Mouse (Mus musculus) kidney, embryonic 15.5 days (tissue): ENCODE data around the gene 2310030G06Rik. TPM values are rescaled to one million over a fixed set of nuclear protein-coding genes. Genes with fewer than 3 reads are reported as not detected.

Source experiments
- ATAC-seq: fragments of 200-750 bp; cut with Nextera tagmentation; replicated peaks from 2 replicates; pipeline ENCODE4 v1.8.0; 2017; ENCODE audit warnings: moderate TSS enrichment; ENCODE audit not compliant: low FRiP score
- H3K27ac ChIP-seq: fragments of 300-500 bp; sonication (generic); 2 replicates; pipeline ENCODE4 v1.5.1; 2015; ENCODE audit warnings: mild to moderate bottlenecking, inconsistent platforms
- H3K27me3 ChIP-seq: fragments of 300-500 bp; sonication (generic); 2 replicates; pipeline ENCODE4 v1.6.1; 2015; ENCODE audit warnings: inconsistent platforms
- H3K36me3 ChIP-seq: fragments of 300-500 bp; sonication (generic); 2 replicates; pipeline ENCODE4 v1.6.1; 2015; ENCODE audit warnings: inconsistent platforms
- H3K4me1 ChIP-seq: fragments of 300-500 bp; sonication (generic); 2 replicates; pipeline ENCODE4 v1.6.1; 2015; ENCODE audit warnings: inconsistent platforms
- H3K4me2 ChIP-seq: fragments of 300-500 bp; sonication (generic); 2 replicates; pipeline ENCODE4 v1.6.1; 2015; ENCODE audit warnings: moderate library complexity, mild to moderate bottlenecking, inconsistent platforms
- H3K4me3 ChIP-seq: fragments of 300-500 bp; sonication (generic); replicated peaks from 2 replicates; pipeline ENCODE4 v1.5.1; 2015; ENCODE audit warnings: mild to moderate bottlenecking, inconsistent platforms
- H3K9ac ChIP-seq: fragments of 300-500 bp; sonication (generic); 2 replicates; pipeline ENCODE4 v1.6.1; 2015; ENCODE audit warnings: mild to moderate bottlenecking, inconsistent platforms
- H3K9me3 ChIP-seq: fragments of 300-500 bp; sonication (generic); replicated peaks from 2 replicates; pipeline ENCODE4 v1.6.1; 2016; ENCODE audit warnings: inconsistent platforms
- WGBS: fragments of 180-500 bp; shearing (Covaris S2); methylation state at CpG from one replicate; pipeline ENCODE4 v1.1.7; 2015; ENCODE audit warnings: mixed read lengths; 5-methylcytosine and 5-hydroxymethylcytosine counted together
- polyA plus RNA-seq: library from polyadenylated mRNA; unstranded; fragments of >200 nt; fragmentation: Nextera tagmentation; extraction: Ambion mirVana; gene quantifications from 2 replicates; pipeline ENCODE4 v1.2.1, GENCODE M21; 2015

2310030G06Rik gene
- polyA plus RNA-seq, 1 experiment from 2014 or later: 8.9 TPM

DNA sequence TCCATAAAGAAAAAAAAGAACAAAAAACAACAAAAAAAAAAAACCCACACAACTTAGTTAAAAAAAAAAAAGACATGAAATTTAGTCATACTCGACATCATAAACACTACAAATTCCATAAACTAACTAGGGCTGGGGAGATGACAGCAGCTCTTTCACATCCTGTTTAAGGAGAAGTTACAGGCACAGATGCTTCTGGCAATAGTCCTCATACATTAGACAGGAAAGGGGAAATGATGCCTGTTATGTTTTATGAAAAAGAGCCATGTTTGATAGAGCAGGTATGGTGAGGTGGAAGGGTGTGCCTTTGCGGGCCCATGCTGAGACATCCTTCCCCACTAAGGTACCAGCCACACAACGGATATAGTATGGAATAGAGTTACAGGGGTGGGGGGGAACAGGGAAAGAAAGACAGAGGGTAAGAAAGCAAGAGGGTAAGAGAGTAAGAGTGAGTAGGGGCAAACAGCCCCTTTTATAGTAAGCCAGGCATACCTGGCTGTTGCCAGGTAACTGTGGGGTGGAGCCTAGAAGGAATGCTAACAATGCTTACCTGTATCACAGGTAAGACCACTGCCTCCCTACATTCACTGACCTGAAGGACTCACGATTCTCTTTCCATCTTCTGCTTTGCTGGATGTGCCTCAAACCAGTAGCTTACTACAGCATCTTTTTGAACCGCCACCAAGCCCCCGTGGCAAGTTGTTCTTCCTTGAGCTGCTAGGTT lies 15.3 kb upstream of the 2310030G06Rik start:
- peaks cover 1% of the 10 kb centered on the region; the same call in 1 of the 2 replicates for H3K4me1 ChIP-seq
- no peak overlapping the region for H3K9ac ChIP-seq
- H3K4me3 ChIP-seq: no peak overlapping the region
- 68% methylated on average over 6 of the region's 6 CpGs for WGBS
- no peak overlapping the region for H3K4me2 ChIP-seq
- H3K27me3 ChIP-seq: no peaks in the 10 kb centered on the region
- no peak overlapping the region for H3K27ac ChIP-seq
- 0 out of 2 replicates have a peak, but pooled peaks cover 5% of the 10 kb centered on the region for H3K36me3 ChIP-seq
- ATAC-seq: no peak
- no peaks in the 10 kb centered on the region for H3K9me3 ChIP-seq

DNA sequence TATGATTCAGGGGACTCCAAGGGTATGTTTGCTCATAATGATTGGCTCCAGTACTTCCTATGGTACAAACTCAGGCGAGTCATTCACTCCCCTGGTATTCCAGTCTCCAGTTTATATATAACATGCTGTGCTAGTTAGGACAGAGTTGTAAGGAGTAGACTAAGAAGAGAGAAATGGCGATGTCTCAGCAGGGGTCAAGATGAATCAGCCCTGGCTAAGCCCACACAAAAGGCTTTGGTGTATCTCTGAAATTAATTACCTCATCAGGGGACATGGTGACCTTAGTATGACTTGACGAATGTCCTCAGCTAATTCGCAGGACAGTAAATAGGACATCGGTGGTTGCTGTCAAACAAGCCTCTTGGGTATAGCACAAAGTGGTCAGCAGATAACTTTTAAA lies 10.4 kb upstream of the 2310030G06Rik start:
- Histone ChIP-seq H3K4me3 (no peak overlapping the region), H3K36me3 (no peaks in the 10 kb centered on the region), H3K9ac (no peak overlapping the region), H3K27ac (no peak overlapping the region), H3K27me3 (no peaks in the 10 kb centered on the region), H3K4me2 (no peak overlapping the region), H3K9me3 (no peaks in the 10 kb centered on the region), H3K4me1 (peaks cover 17% of the 10 kb centered on the region)
- ATAC-seq: no peak
- WGBS: 61% methylated on average over 5 of the region's 5 CpGs

DNA sequence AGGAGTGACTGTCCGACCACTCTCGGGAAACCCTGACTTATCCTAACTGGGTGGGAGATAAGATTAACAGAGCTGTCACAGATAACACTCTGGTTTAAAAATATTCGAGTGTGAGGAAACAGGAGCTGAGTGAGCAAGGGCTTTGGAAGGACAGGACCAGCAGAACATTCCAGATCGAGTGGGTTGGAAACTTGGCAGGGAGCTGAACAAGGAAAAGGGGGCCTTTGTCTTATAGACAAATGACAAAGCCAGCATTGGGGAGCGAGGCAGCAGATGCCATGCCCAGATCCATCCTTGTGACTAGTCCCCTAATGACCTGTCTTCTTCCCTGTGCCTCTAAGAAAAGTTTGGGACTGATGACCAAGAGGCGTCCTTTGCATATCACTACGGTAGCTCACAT lies 7.6 kb upstream of the 2310030G06Rik start:
- H3K4me2 ChIP-seq: peak overlapping the region; percentile 39
- no peaks in the 10 kb centered on the region for H3K9me3 ChIP-seq
- 0 out of 2 replicates have a peak overlapping the region, but pooled peaks have one; percentile 72 for H3K27ac ChIP-seq
- H3K4me3 ChIP-seq: no peak overlapping the region; the same call in 1 of the 2 replicates
- ATAC-seq: no peak
- H3K36me3 ChIP-seq: no peaks in the 10 kb centered on the region
- H3K4me1 ChIP-seq: peaks cover 21% of the 10 kb centered on the region
- H3K9ac ChIP-seq: no peak overlapping the region
- WGBS: 66% methylated on average over 7 of the region's 7 CpGs
- no peaks in the 10 kb centered on the region for H3K27me3 ChIP-seq

DNA sequence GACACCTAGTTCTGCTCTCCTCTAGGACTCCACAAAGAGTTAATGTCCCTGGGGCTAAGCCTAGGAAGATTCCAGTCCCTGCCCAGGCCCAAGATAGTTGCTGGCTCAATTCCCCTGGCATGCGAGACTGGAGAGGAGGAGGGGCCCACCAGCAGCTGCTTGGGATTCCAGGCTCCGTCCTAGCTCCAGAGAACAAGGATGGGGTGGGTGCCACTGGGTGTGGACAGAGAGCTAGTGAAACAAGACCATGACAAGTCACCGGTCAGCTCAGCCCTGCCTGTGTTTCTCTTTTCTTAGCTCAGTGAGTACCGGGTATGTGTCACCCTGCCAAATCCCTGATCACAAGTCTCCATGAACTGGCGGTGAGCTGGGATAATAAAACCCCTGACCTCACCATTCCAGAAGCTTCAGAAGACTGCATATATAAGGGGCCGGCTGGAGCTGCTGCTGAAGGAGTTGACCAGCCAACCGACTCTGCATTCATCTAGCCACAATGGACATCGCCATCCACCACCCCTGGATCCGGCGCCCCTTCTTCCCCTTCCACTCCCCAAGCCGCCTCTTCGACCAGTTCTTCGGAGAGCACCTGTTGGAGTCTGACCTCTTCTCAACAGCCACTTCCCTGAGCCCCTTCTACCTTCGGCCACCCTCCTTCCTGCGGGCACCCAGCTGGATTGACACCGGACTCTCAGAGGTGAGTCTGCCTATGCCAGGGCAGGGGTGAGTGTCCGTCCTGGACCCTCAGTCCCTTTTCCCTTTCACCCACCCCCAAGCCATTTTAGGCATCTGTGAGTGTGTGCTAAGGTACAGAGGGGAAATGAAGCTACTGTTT lies 6.7 kb upstream of the 2310030G06Rik start:
- H3K9me3 ChIP-seq: no peaks in the 10 kb centered on the region

DNA sequence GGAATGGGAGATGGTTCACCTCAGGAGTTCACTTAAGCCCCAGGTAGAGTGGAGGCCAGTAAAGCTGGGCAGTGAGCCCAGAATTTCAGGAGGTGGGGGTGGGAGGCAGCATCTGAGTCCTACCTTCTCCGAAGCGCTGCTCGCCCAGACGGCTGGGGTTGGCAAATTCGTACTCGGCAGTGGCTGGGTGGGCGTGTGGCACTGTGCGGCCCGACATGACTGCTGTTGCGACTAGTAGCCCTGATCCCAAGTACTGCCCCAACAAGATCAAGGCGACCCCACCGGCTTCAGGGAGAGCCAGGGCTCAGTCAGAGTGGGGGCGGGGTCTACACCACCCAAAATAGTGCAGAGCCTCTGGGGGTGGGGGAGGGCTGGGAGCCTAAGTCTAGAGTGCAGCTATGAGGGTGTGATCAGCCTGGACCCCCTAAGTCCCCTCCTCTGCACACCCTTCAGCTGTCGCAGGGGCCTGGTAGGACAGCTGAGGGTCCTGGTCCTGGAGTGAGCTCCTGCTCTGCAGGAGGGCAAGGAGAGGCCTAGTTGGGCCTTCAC lies 5.8 kb upstream of the 2310030G06Rik start, which contains the start of gene Hspb2:
Gene Hspb2 (minus strand): TSS at position 301 of the 549 bp plus-strand sequence.
- Histone ChIP-seq H3K27ac (peak within 1 kb of the TSS; percentile 72), H3K9me3 (no peaks in the 10 kb centered on the region), H3K9ac (no peak within 1 kb of the TSS), H3K4me2 (peak within 1 kb of the TSS; percentile 39), H3K27me3 (no peaks in the 10 kb centered on the region), H3K4me1 (peaks cover 21% of the 10 kb centered on the region), H3K36me3 (no peaks in the 10 kb centered on the region), H3K4me3 (peak within 1 kb of the TSS; percentile 23)
- WGBS: 78% methylated on average over 14 of the region's 14 CpGs
- ATAC-seq: peak; percentile 35; the same call in 1 of the 2 replicates

More for the DNA sequence above, 6.7 kb upstream of the 2310030G06Rik start:
- H3K4me2 ChIP-seq: peak overlapping the region; percentile 39
- no peaks in the 10 kb centered on the region for H3K36me3 ChIP-seq
- ATAC-seq: peak; percentile 86
- peak overlapping the region; percentile 23 for H3K4me3 ChIP-seq
- 49% methylated on average over 17 of the region's 17 CpGs for WGBS
- peaks cover 21% of the 10 kb centered on the region for H3K4me1 ChIP-seq
- peak overlapping the region; percentile 72 for H3K27ac ChIP-seq
- no peak overlapping the region for H3K9ac ChIP-seq
- H3K27me3 ChIP-seq: no peaks in the 10 kb centered on the region

DNA sequence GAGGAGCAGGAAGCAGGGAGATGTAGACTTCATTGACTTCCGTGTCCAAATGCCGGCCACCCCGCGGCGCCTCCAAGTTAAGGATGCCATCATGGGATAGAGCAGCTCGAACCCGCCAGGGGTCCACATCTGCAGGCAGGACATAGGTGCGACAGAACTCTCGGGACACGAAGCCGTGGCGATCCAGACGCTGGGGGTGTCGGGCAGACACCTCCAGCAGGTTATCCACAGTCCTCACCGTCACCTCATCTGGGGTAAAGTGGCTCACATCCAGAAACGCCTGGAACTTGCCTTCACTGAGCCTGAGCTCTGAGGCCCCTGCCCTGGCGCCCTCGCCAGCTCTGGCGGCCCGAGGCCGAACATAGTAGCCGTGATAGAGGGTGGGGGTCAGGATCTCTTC lies 5.0 kb upstream of the 2310030G06Rik start, which contains the start of gene Cryab:
Gene Cryab (plus strand): TSS at position 3 of the 400 bp plus-strand sequence.
- H3K27ac ChIP-seq: peak within 1 kb of the TSS; percentile 72; the same call in 1 of the 2 replicates
- H3K9ac ChIP-seq: no peak within 1 kb of the TSS
- 73% methylated on average over 22 of the region's 22 CpGs for WGBS
- H3K4me2 ChIP-seq: no peak within 1 kb of the TSS
- no peak within 1 kb of the TSS for H3K4me3 ChIP-seq
- no peaks in the 10 kb centered on the region for H3K9me3 ChIP-seq
- H3K27me3 ChIP-seq: no peaks in the 10 kb centered on the region
- H3K4me1 ChIP-seq: peaks cover 25% of the 10 kb centered on the region
- ATAC-seq: no peak; the same call in 1 of the 2 replicates
- no peaks in the 10 kb centered on the region for H3K36me3 ChIP-seq

DNA sequence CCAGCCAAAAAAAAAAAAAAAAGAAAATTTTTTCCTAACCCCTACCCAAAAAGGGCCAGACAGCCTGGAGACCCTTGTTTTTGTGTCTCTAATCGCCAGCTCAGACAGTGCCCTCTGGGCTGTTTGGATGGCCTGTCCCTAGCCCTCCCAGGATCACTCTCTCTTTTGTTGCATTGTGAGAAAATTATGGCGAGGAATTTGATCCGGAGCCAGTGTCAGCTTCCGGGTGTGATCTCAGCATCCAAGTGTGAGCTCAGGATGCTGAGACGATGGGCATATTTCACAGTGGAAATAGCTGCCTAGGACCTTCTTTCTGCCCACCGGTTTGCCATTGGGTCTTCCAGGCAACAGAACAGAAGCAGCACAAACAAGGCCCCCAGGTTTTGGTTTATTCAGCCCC lies 4.4 kb upstream of the 2310030G06Rik start:
- Histone ChIP-seq H3K4me3 (no peak overlapping the region), H3K27me3 (no peaks in the 10 kb centered on the region), H3K4me1 (peaks cover 25% of the 10 kb centered on the region), H3K36me3 (no peaks in the 10 kb centered on the region), H3K9me3 (no peaks in the 10 kb centered on the region), H3K4me2 (no peak overlapping the region), H3K27ac (no peak overlapping the region), H3K9ac (no peak overlapping the region)
- no peak for ATAC-seq
- WGBS: 63% methylated on average over 6 of the region's 6 CpGs

DNA sequence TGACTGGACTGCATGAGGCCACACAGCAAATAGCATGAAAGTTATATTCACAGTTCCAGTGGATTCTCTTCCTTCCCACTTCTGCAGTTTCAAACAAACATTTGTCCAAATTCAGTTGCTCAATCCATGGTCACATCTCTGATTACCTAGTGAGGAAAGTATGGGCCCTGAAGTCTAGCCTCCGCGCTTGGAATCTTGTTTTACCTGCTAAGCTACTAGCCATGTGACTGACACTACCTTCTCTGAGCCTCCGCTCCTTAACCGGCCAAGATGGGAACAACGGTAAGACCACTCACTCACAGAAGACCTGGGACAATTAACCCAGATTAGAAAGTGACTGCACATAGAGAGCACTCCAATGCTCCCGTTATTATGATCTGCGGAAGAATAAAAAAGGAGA lies 530 bp downstream of the 2310030G06Rik start:
- no peaks in the 10 kb centered on the region for H3K36me3 ChIP-seq
- 0 out of 2 replicates have a peak, but pooled peaks cover 4% of the 10 kb centered on the region for H3K4me1 ChIP-seq
- ATAC-seq: peak; percentile 62; the same call in 1 of the 2 replicates
- peak overlapping the region; percentile 60 for H3K9ac ChIP-seq
- H3K27me3 ChIP-seq: no peaks in the 10 kb centered on the region
- WGBS: 12% methylated on average over 7 of the region's 7 CpGs
- H3K9me3 ChIP-seq: no peaks in the 10 kb centered on the region
- H3K4me2 ChIP-seq: peak overlapping the region; percentile 77
- peak overlapping the region; percentile 54 for H3K4me3 ChIP-seq
- H3K27ac ChIP-seq: peak overlapping the region; percentile 89

DNA sequence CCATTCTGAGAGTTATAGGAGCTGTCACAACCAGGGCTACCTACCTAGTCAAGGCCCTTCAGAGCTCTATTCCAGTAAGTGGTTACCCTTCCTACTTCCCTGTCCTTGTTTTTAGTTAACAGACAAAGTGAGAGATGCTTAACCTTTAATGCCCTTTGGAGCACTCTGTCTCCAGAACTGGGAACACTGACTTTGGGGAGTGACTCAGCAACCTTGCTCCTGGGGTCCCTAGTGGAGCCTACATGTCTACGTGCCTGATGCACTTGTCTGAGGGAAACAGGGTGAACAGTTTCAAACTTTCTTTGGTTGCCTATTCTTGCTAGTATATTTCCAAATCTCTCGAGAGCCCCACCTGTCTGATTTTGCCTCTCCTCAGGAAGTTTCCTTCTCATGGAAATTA lies 3.6 kb downstream of the 2310030G06Rik start:
- H3K27ac ChIP-seq: no peak overlapping the region
- no peak for ATAC-seq
- 77% methylated on average over 2 of the region's 2 CpGs for WGBS
- no peaks in the 10 kb centered on the region for H3K36me3 ChIP-seq
- peaks cover 17% of the 10 kb centered on the region for H3K4me1 ChIP-seq
- peaks cover 2% of the 10 kb centered on the region; the same call in 1 of the 2 replicates for H3K27me3 ChIP-seq
- H3K4me2 ChIP-seq: no peak overlapping the region
- H3K9ac ChIP-seq: no peak overlapping the region
- no peak overlapping the region for H3K4me3 ChIP-seq
- H3K9me3 ChIP-seq: no peaks in the 10 kb centered on the region

DNA sequence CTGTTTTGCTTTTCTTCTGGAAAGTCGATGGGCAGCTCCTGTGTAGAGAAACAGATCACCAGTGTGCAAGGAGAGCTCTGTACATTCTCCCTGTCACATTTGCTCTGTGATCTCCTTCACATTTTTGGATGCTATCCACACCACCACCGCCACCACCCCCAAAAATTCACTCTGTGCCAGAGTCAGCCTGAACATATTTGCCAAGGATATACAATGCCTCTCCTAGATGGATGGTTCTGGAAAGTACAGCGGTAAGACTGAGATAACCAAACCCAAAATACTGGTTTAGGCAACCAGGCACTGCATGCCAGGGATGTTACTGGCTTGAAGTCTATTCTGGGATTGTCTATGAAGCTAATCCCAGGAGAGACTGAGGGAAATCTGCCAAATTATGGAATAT lies 4.1 kb downstream of the 2310030G06Rik start:
- peaks cover 3% of the 10 kb centered on the region; the same call in 1 of the 2 replicates for H3K27me3 ChIP-seq
- no peak overlapping the region for H3K4me2 ChIP-seq
- H3K4me3 ChIP-seq: no peak overlapping the region
- no peak overlapping the region for H3K27ac ChIP-seq
- no peak for ATAC-seq
- H3K36me3 ChIP-seq: no peaks in the 10 kb centered on the region
- 83% methylated on average over 3 of the region's 3 CpGs for WGBS
- no peaks in the 10 kb centered on the region for H3K9me3 ChIP-seq
- H3K4me1 ChIP-seq: peaks cover 17% of the 10 kb centered on the region
- H3K9ac ChIP-seq: no peak overlapping the region

DNA sequence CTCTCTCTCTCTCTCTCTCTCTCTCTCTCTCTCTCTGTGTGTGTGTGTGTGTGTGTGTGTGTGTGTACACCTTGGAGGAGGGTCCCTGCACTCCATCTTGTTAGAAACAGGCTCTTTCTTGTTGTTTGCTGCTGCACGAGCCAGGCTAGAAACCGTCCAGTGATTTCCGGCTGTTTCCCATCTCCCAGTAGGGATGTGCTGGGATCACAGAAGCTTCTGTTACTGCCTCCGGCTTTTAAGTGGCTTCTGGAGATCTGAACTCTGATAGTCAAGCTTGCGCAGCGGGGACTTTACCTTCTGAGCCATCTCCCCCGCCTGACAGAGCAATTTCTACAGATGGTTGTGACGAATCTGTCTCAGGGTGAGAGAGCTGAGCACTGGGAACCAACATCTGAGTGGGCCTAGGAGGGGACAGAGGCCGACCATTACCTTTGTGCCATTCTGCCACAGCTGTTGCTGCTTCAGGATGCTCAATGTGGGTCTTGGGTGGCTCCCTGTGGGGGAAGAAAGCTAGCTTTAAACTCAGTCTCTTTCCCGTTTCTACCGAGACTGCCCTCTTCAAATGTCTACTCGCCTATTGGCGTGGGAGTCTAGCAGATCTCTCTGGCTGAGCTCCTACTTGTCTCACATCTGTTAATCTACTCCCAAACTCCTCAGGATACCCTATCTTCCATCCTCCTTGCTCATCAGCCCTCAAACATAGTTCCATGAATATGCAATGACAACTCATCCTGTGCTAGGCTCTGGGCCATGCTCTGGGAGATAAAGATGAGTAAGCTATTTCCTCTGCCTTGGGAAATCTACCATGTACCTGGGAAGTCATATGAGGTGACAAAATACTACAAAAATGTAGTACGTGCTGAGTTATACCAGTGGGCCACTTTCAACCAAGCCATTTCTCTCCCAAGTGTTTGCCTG lies 5.2 kb downstream of the 2310030G06Rik start:
- 82% methylated on average over 14 of the region's 14 CpGs for WGBS
- Histone ChIP-seq H3K4me3 (no peak overlapping the region), H3K27ac (no peak overlapping the region), H3K36me3 (no peaks in the 10 kb centered on the region), H3K9me3 (no peaks in the 10 kb centered on the region), H3K4me2 (no peak overlapping the region), H3K4me1 (peaks cover 13% of the 10 kb centered on the region), H3K27me3 (peaks cover 3% of the 10 kb centered on the region; the same call in 1 of the 2 replicates), H3K9ac (no peak overlapping the region)
- no peak for ATAC-seq
